Comparison of ENCODE assay signal across 35 mouse cellular contexts in the genomic region with DNA sequence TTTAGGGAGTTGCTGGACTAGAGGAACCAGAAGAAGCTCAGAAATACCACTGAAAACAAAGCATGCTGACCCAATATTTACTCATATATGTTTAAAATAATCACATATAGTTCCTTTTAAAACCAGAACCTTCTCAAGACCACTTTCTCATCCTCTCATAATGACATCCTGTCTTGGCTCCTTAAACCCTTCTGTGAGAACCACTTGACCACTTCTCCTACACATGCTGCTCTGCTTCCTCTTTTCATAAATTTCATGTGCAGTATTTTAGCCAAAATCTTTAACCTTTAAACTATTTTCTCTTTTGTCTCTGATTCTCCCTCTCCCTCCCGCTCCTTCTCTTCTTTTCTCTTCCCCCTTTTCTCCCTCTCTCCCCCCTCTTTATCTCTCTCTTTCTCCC.
"Had no signal": no experiment of that assay in that cellular context is flagged by ENCODE, and none has a peak within 500 bp of the region (broad histone marks: within the 10 kb centered on the region; RNA-seq: fewer than 3 reads in every experiment).

No protein-coding gene starts in this region.

- H3K9ac ChIP-seq: heart, embryonic 12.5 days; heart, embryonic 13.5 days; heart, embryonic 15.5 days; hindbrain, embryonic 12.5 days; hindbrain, embryonic 13.5 days; hindbrain, embryonic 14.5 days; hindbrain, embryonic 15.5 days; intestine, embryonic 15.5 days; kidney, embryonic 15.5 days had no signal

- H3K27ac ChIP-seq: heart, embryonic 13.5 days; heart, embryonic 15.5 days; hindbrain, embryonic 10.5 days; hindbrain, embryonic 12.5 days; hindbrain, embryonic 13.5 days; hindbrain, embryonic 14.5 days; hindbrain, embryonic 15.5 days; hindbrain, postnatal 0 days; intestine, embryonic 15.5 days; kidney, embryonic 15.5 days; kidney, postnatal 0 days; layer of hippocampus, adult 2 months; left cerebral cortex, adult 2 months had no signal

- H3K36me3 ChIP-seq: heart, embryonic 12.5 days; heart, embryonic 13.5 days; heart, embryonic 15.5 days; hindbrain, embryonic 10.5 days; hindbrain, embryonic 12.5 days; hindbrain, embryonic 13.5 days; hindbrain, embryonic 15.5 days; intestine, embryonic 15.5 days; kidney, embryonic 15.5 days had no signal

- H3K4me3 ChIP-seq: heart, embryonic 12.5 days; heart, embryonic 13.5 days; heart, embryonic 15.5 days; hindbrain, embryonic 10.5 days; hindbrain, embryonic 12.5 days; hindbrain, embryonic 13.5 days; hindbrain, embryonic 15.5 days; intestine, embryonic 15.5 days; kidney, embryonic 15.5 days; layer of hippocampus, adult 2 months; left cerebral cortex, adult 2 months had no signal

- DNase-seq: heart, postnatal 10 days; heart, postnatal 14 days; heart, postnatal 36 days; heart, postnatal 4 days; kidney, adult 11 months; kidney, adult 18-20 months; kidney, adult 2 months; kidney, adult 8-10 months; kidney, adult 9 months; kidney, postnatal 10 days; kidney, postnatal 14 days; kidney, postnatal 25 days; kidney, postnatal 36 days; kidney, postnatal 4 days; layer of hippocampus, adult 9-11 months; layer of hippocampus, postnatal 36 days had no signal

- H3K4me2 ChIP-seq: heart, embryonic 11.5 days; heart, embryonic 12.5 days; heart, embryonic 13.5 days; heart, embryonic 15.5 days; hindbrain, embryonic 12.5 days; hindbrain, embryonic 13.5 days; hindbrain, embryonic 14.5 days; hindbrain, embryonic 15.5 days; intestine, embryonic 15.5 days; kidney, embryonic 15.5 days had no signal

- ATAC-seq: hindbrain, embryonic 16.5 days; hindbrain, postnatal 0 days; inflammation-experienced regulatory T-cells, adult 6 months; intestine, embryonic 15.5 days; intestine, embryonic 16.5 days; intestine, postnatal 0 days had no signal

- H3K27me3 ChIP-seq: heart, embryonic 12.5 days; heart, embryonic 13.5 days; heart, embryonic 15.5 days; hindbrain, embryonic 12.5 days; hindbrain, embryonic 13.5 days; hindbrain, embryonic 15.5 days; intestine, embryonic 15.5 days; kidney, embryonic 15.5 days had no signal

- H3K4me1 ChIP-seq: heart, embryonic 12.5 days; heart, embryonic 13.5 days; heart, embryonic 15.5 days; hindbrain, embryonic 10.5 days; hindbrain, embryonic 12.5 days; hindbrain, embryonic 13.5 days; hindbrain, embryonic 15.5 days; intestine, embryonic 15.5 days; kidney, embryonic 15.5 days had no signal

- H3K9me3 ChIP-seq: heart, embryonic 15.5 days; hindbrain, embryonic 12.5 days; hindbrain, embryonic 15.5 days; intestine, embryonic 15.5 days had no signal
